Mouse (Mus musculus) adrenal gland, postnatal 14 days (tissue): Measurements from ENCODE around the gene Tmem59. TPM values are rescaled to one million over a fixed set of nuclear protein-coding genes. Genes with fewer than 3 reads are reported as not detected.

Source experiments
- DNase-seq: peaks from one replicate; pipeline ENCODE4 v3.0.0; 2021; ENCODE audit warnings: mixed read lengths
- total RNA-seq: library from RNA; stranded (reverse); gene quantifications from 2 replicates; pipeline ENCODE4 v1.2.3, GENCODE M21; 2021

The Tmem59 gene
- total RNA-seq, 1 experiment from 2014 or later, result 291 TPM

DNA sequence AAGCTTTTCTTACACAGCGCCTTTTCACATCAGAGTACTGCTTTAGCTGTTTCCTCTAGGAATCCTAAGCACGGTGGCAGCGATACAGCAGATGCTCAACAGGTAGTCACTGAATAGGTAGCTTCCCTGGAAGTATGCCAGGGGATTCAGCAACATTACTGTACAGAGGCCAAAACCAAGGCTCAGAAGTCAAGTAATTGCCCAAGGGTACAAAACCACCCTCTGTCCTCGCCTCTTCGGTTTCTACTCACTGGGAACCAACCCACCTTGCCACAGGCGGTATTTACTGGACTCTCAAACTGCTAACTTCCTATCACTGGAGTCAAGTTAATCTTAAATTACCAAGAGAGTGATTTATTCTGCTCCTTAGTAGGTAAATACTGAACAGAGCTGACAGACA is 62.0 kb downstream of the Tmem59 start:
- no peak for DNase-seq

DNA sequence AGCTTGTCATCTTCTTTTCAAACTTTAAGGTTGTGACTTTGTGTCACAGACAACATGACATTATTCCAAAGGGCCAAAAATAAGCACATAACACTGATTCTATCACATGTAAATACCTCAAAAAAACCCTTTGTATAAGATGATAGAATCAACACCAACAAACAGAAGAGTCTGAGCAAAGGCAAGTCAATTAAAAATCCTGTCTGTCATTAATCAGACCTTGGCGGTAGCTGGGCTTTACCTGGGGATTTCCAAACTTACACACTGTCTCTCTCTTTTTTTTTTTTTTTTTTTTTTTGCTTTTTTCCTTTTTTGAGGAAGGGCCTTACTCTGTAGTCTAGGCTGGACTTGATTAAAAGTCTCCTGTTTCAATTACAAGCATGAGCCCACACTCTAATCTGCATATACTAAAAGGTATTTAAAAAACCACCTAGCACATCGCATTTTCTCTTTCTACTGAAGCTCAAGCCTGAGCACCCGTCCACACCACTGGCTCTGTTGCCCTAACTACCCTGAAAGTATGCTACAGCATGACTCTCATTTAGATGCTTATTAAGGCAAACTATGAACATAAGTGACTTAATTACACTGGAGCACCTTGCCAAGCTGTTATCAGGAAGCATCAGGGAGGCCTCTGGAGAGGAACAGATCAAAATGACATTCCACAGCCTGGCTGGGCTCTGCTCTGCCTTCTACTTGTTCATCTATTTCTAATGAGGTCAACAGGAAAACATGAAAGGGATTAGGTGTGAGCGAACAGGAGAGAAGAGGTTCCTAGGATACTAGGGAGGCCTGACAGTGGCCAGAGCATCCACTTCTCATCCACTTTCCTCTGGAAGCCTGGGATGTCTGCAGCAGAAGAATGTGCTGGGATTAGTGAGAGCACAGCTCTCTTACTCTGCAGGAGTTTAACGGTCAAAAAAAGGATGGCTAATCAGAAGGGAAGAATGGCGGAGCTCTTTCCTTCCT is 65.5 kb downstream of the Tmem59 start:
- no peak for DNase-seq

DNA sequence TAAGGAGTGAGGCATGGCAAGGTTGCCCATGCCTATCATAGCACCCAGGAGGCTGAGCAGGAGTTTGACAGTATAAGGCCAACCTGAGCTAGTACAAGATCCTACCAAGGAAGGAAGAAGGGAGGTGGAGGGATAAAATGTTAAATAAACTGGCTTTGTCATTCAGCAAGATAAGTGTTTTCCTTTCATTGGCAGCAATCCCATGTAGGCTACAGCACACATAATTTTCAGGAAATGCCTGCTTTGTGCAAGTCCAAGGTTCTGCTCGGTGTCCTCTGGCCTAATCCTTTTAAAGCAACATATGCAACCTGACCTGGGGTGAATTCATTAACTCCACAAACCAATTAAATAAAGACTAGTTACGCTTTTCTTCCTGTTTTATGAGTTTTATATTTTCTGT is 67.2 kb downstream of the Tmem59 start:
- no peak for DNase-seq

DNA sequence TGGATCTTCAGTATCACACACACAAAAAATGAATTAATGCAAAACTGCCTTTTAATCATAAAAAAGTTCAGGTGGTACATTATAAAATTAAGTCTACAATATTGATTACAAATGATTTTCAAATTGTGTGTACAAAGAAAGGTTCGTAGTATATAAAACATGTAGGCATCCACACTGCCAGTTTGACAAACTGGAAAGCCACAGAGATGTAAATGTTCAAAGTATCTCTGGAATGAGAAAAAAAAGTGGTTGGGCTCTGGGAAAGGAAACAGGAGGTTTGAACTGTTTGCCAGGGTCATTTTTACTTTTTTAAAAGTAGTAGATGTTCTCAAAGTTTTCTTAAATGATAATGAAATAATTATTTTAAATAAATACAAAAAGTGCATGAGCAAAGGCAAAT is 67.8 kb downstream of the Tmem59 start:
- DNase-seq, result no peak

DNA sequence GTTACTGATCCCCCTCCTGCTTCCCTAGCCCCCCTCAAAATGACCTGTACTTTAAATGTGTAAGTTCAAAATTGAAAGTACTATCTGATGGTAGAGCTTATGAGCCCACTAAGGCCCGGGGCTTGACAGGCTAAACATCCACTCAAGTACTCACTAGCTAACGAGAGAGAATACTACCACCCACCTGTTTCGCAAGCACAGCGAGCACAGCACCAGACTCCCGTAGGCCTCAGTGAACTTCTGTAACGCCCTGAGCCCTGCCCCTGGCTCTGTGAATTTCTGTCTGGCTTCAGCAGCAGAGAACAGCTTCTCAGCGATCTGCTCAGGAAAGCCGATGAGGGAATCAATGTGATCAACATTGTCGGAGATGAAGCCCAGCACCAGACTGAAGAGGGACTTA is 68.9 kb downstream of the Tmem59 start:
- no peak for DNase-seq

DNA sequence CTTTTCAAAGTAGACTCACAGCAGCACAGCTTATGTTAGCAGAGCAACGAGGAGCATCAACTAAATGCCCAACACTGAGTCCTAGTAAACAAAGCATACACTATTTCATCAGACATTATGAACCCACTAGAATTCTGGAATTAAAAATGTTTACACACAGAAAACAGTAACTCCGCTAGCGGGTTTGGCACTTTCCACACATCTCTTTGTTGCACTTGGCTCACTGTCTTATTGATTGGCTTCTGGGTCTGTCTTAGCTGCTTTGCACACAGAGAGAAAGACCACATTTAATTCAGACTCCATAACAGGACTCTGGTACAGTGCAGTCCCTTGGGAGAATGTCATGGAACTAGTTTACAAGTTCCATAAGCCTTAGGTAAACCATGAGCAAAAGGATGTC is 69.9 kb downstream of the Tmem59 start:
- DNase-seq, result no peak

DNA sequence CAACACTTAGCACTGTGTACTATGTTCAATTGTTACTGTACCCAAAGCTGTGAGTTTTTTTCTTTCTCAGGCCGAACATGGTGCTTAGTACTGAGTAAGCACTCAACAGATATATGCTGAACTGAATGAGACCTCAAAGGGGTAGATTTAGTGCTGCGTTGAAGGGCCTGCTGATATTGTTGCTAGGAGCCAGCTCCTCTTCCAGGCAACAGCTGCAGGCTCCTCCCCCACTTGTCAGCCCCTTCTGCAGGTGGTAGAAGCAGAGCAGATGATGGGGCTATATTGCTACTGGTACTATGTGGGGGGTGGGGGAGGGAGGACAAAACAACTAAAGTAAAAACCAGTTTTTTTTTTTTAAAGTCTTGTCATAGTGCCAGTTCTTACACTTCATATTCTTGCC is 71.3 kb downstream of the Tmem59 start:
- DNase-seq, result no peak

DNA sequence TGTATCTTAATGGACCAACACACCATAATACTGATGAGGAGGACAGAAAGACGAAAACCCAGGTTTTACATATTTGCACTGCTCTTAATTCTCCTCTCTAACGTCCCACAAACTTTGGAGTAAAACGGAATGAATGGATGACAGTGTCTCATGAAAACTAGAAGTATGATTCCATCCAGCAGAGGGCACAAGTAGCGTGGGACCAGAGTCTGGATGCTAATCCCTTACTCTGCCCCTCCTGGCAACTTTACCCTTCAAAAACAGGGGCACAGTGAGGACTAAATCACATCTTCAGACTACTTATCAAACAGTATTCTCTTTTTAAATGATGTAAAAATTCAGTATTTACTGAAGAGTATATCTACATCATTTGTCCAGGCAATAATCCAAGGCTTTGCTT is 72.3 kb downstream of the Tmem59 start:
- DNase-seq, result peak; percentile 58

Other genes with a start within 250 kb of the Tmem59 start
- gene Mrpl37, start 111.5 kb upstream of the Tmem59 start, total RNA-seq, result 98.8 and 100 TPM in 2 replicates
- 17.0 and 20.1 TPM in 2 replicates for gene Cyb5rl, start 111.4 kb upstream of the Tmem59 start, total RNA-seq
- gene Cdcp2, start 81.5 kb upstream of the Tmem59 start, total RNA-seq, result not detected in 2 replicates
- gene Tceanc2, start 717 bp downstream of the Tmem59 start, total RNA-seq, result 27.9 and 31.3 TPM in 2 replicates
- gene Ldlrad1, start 30.8 kb downstream of the Tmem59 start, total RNA-seq, result not detected in 2 replicates
- 28.2 and 32.3 TPM in 2 replicates for gene Lrrc42, start 75.1 kb downstream of the Tmem59 start, total RNA-seq
- gene Hspb11, start 75.2 kb downstream of the Tmem59 start, total RNA-seq, result 22.4 and 22.6 TPM in 2 replicates
- 0.49 and 12.0 TPM in 2 replicates for gene Dio1, start 128.8 kb downstream of the Tmem59 start, total RNA-seq
- gene Yipf1, start 136.0 kb downstream of the Tmem59 start, total RNA-seq, result 51.8 and 68.3 TPM in 2 replicates
- 15.1 and 15.9 TPM in 2 replicates for gene Ndc1, start 189.4 kb downstream of the Tmem59 start, total RNA-seq